Mouse (Mus musculus): ENCODE data around the gene Amn1.
A peak's percentile ranks its signal among the peaks of the same experiment; 100 is the strongest.
"Not testable (repeated sequence)": the region's sequence is repeated elsewhere in the genome, so short reads cannot be mapped to it uniquely, and the experiment has no call there.

Amn1 gene

DNA sequence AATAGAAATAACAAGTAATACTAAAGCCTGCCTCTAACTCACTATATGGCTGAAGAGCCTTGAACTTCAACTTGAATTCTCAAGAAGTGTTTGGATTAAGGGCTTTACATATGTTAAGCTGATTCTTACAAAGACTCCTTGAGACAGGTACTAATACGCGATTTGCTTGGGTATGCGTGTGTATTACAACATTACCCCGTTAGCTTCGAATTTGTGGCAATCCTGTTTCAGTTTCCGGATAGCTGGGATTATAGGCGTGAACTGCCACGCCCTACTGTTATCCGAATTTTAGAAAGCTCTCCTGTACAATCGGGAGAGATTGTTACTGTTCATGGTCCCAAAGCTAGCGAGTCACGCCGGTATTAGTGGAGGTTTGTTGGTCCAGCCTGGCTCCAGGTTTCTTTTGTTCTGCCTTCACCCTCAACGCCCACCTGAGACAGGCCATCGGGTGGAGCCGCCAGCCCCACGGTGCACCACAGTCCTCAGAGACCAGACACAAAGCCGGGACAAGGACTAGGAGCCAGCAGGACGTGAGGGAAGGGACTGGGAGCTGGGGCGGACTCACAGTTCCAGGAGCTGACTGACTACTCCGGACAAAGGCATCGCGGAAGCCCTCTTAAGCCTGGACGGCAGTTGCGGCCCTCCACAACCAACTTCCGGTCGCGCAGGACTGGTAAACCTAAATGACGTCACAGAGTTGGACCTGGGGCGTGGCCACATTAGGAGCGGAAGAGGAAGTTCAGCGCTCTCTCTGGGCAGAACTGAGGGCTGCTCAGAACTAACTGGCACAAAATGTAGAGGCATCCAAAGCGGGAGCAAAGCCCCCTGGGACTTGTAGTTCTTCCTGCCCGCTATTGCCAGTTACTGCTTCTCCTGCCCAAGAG lies at the start of gene Amn1:
TSS of gene Amn1 (minus strand) at position 672 of the 884 bp plus-strand sequence.
- peak; percentile 98 for DNase-seq (ENCODE audit: extremely low spot score, low spot score)

- DNase-seq (ENCODE audit: extremely low spot score, low spot score): no peak
Measured at GRCm38 (mm10) chr6:149236807-149237206, 48.3 kb upstream of the Amn1 start.

- DNase-seq (ENCODE audit: extremely low spot score, low spot score): no peak
Measured at GRCm38 (mm10) chr6:149233918-149234317, 45.4 kb upstream of the Amn1 start.

DNA sequence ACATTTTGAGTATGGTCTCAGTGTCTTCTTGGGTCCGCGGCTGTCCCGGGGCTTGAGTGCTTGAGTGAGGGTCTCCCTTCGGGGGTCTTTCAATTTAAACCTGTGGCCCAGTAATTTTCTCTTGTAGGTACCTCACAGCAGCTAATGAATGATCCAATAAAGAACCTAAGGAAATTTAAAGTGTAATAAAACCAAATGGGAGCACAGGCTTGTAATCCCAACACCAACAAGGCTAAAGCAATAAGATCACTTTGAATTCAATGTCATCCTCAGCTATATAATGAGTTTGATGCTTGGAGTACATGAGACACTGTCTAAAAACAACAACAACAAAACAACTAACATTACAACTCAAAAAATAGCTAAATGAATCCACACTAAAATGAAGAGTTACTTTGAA lies 36.2 kb upstream of the Amn1 start:
- DNase-seq (ENCODE audit: extremely low spot score, low spot score): no peak

DNA sequence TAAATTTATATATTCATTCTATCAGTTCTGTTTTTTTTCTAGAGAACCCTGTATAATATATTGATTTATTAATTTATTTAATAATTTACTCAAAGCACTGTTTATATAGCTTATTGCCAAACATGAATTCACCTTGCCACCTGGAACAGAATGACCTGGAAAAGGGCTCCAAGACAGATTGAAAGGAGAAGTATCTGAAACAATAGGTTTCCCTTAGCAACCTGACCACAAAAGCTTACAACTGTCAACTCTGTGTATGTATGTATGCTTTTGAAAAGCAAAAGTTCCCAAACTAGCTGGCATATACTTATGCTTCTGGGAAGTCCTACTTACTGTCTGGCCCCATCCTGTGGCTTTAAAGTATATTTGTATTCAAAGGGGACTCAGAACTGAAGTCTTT lies 32.8 kb upstream of the Amn1 start:
- DNase-seq (ENCODE audit: extremely low spot score, low spot score): no peak

- no peak for DNase-seq (ENCODE audit: extremely low spot score, low spot score)
Measured at GRCm38 (mm10) chr6:149198572-149198971, 10.1 kb upstream of the Amn1 start.

DNA sequence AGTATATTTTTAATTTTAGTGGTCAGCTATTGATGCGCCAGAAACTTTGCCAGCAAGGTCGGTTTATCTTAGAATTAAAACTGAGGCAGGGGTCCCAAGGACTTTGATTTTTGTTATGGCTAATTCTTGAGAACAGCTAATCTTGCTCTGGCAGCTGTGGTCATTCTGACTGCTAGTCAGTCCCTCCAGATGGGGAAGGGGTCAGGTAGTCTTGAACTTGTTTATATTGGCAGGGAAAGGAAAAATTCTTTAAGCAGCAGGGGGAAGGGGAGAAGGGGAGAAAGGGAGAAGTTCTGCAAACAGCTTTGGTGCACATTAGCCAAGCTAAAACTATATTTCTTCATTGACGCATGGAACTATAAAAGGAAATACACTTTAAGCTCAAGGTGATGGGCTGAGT lies 8.6 kb upstream of the Amn1 start:
- DNase-seq (ENCODE audit: extremely low spot score, low spot score): no peak

DNA sequence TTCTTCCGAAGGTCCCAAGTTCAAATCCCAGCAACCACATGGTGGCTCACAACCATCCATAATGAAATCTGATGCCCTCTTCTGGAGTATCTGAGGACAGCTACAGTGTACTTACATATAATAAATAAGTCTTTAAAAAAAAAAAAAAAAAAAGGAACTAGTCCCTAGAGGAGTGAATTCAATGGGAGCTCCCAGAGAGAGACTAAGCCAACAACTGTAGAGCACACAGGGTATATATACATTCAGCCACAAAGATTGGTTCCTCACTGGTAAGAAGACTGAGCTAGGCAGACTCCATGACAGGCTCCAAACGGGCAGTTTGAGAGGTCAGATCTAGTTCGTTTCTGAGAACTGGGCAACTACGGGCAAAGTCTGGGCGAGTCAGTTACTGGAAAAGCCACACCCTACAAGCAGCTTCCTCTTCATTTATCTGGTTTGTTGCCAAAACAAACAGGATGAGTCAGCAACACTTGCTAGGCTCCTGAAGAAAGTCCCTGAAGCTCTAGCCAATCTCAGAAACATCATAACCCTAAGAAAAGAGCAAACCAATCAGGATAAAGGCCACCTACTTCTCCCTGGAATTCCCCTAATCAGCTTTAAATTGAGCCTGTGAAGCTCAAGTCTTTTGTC lies 4.9 kb upstream of the Amn1 start:
- no peak for DNase-seq (ENCODE audit: extremely low spot score, low spot score)

- not testable (repeated sequence) for DNase-seq (ENCODE audit: extremely low spot score, low spot score)
Measured at GRCm38 (mm10) chr6:149191951-149192350, 3.4 kb upstream of the Amn1 start.

DNA sequence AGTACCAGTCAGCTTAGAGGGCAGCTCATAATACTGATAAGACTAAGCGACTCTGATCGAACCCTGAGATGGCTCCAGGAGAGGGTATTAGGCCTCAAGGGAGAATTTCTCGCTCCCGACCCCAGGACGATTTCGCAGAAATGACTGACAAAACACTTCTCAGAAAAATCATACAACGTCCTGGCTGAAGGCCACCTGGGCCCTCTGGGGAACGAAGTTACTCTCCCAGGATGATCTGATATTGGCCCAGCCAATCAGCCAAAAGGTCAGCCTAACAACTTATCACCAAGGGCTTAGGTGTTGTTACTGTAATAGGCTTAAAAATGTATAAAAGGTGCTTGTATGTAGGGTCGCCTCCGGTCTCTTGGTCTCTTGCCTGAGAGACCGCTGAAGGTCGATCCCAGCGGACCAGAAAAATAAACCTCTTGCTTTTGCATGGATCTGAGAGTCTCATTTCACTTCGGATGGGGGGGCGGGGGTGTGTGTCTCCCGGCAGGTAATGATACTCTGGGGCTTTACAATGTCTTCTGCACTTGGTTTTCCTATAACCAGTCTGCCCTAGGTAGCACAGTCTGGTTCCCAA lies 919 bp upstream of the Amn1 start:
- no peak for DNase-seq (ENCODE audit: extremely low spot score, low spot score)

DNA sequence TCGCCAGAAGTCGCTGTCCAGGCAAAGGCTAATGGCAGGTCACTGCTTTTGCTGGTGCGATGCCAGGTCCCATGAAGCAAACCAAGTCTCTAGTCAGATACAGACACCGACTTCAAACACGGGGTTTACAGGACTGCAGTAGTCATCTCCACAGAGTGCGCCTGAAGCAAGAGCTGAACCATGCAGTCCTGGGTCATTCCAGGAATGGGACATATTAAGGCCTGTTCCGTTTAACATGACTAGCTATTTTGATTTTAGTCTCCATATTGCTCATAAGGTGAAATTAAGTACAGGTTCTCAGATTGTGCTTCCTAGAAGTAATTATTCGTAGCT lies 379 bp upstream of the Amn1 start:
- DNase-seq (ENCODE audit: extremely low spot score, low spot score): no peak

DNA sequence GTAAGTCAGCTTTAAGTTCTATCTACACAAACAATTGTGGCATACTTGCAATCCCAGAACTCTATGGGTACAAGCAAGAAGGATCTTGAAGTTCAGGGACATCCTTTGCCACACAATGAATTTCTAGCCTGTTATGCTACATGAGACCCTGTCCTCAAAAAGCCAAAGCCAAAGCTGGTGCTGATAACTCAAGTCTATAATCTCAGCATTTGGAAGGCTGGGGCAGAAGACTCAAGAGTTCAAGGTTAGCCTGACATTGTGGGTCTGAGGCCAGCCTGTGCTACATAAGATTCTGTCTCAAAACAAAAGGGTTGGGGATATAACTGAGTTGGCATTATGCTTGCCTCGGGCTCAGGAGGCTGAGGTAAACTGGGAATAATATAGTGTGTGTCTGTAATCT lies 1.1 kb downstream of the Amn1 start:
- DNase-seq (ENCODE audit: extremely low spot score, low spot score): no peak

DNA sequence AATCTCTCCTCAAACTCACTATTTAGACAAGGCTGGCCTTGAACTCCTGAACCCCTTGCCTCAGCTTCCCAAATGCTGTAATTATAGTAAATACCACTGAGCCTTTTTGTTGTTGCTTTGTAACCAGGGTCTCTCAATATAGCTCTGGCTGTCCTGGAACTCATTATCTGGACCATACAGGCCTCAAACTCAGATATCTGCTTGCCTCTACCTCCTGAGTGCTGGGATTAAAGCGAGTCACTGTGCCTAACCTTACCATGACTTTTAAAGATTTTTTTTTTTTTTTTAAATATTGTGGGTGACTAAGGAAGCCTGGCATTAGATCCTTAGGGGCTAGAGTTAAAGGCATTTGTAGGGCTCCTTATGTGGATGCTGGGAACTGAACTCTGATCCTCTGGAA lies 4.5 kb downstream of the Amn1 start:
- no peak for DNase-seq (ENCODE audit: extremely low spot score, low spot score)

DNA sequence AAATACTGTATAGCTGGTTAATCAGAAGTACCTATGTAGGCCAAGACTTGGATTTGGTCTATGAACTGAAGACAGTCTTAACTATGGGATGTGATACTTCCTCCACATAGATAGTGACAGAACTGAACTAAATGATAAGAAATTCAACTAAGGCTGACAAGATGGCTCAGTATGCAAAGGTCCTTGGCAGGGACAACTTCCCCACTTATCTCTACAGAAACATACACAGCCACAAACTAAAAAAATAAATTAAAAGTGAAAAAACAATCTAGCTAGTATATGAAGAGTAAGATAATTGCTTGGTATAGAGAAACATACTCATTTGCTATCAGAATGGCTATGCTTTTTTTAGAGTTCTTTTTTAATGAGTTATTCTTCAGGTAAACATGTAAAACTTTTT lies 9.4 kb downstream of the Amn1 start:
- no peak for DNase-seq (ENCODE audit: extremely low spot score, low spot score)

DNA sequence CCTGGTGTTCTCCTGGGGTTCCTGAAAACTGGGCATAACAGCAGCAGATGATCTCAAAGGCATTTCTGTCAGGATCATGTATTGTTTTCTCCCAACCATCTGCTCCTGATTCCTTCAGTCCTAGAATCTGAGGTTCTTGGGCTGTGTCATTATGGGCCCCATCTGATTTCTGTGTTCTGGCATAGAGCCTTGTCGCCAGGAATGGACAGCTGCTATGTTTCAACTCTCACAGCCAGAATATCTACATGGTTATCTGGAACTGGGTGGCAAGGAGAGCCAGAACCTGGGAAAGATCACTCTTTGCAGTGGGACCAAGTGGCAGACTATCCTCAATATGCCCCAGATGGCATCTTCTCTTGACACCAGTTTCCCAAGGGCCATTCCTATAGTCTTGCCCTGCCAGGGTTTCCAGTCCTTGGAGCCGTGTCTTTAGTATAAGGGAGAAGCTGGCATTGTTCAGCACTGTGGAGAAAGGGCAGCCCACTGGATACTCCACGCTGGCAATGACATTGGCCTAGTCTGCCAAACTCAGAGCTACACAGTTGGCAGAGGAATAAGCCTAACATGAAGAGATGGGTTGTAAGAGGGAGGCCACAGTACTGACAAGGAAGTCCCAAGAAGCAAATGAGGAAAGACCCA lies 13.5 kb downstream of the Amn1 start:
- DNase-seq (ENCODE audit: extremely low spot score, low spot score): no peak

GRCm38 (mm10) chr6:149173831-149174625 lies 14.5 kb downstream of the Amn1 start:
- DNase-seq (ENCODE audit: extremely low spot score, low spot score): no peak

GRCm38 (mm10) chr6:149169965-149170364 lies 18.5 kb downstream of the Amn1 start:
- not testable (repeated sequence) for DNase-seq (ENCODE audit: extremely low spot score, low spot score)

DNA sequence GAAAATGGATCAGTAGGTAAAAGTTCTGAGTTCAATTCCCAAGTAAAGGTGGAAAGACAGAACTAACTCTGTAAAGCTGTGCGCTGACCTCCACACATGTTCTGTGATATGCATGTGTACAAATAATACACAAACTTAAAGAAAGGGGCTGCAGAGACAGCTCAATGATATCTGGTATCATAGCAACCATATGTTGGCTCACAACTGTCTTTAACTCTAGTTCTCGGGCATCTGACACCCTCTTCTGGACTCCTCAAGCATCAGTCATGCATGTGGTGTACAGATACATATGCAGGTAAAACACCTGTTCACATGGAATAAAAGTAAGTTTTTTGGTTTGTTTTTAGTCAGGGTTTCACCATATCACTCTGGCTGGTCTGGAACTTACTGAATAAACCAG lies 20.1 kb downstream of the Amn1 start:
- DNase-seq (ENCODE audit: extremely low spot score, low spot score): no peak

DNA sequence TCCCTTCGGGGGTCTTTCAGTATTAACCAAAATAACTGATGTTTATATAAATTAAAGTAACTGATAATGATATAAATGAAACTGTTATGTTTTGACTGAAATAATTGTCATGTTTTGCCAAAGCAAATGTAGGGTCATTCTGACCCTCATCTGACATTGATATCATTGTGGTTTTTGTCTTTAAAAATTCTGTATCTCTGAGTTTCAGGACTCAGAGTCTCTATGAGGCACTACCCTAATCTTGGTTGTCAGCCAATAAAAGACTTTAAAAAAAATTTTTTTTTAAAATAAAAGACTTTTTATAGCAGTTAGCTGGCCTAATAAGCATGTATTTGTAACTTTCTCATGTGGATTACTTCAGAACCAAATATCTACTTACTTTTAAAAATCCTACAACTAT lies 20.8 kb downstream of the Amn1 start:
- DNase-seq (ENCODE audit: extremely low spot score, low spot score): no peak

DNA sequence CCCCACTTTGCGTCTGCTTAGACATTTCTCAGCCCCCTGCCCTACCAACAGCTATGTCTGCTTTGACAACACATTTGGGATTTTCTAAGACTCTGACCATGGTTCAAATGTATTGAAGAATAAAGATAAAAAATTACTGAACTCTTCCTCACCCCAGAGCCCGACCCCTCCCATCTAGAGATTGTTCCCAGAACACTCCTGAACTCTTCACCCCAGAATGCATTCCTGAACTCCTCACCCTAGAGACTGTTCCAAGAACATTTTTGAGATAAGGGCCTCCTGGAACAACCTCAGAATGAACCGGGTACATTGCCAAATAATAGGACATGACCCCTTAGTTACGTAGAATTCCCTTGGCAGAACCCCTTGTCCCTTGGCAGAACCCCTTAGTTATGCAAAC lies 21.5 kb downstream of the Amn1 start:
- DNase-seq (ENCODE audit: extremely low spot score, low spot score): not testable (repeated sequence)

Measured in neural tube, embryonic 10.5 days (tissue).